Comparison of ENCODE assay signal across 9 mouse cellular contexts in genomic region chr10:99524273-99525212, GRCm38 (mm10).
DNase-seq lines count a peak whose midpoint lies in the region; ATAC-seq lines count a peak whose summit lies in the region.
"Had no signal": no experiment of that assay in that cellular context is flagged by ENCODE, and none has a peak within 500 bp of the region (broad histone marks: within the 10 kb centered on the region; RNA-seq: fewer than 3 reads in every experiment).

No protein-coding gene starts in this region.

- ATAC-seq in frontal cortex, adult (ENCODE audit: low TSS enrichment): peak; percentile 92
- ATAC-seq in embryonic facial prominence, embryonic 14.5 days (ENCODE audit: low read depth): peak; percentile 68
- no peak for ATAC-seq in granulocyte monocyte progenitor cell, adult 5-6 weeks (replicated peaks; ENCODE audit: poor library complexity, severe bottlenecking)

- DNase-seq in frontal cortex, postnatal 25 days (ENCODE audit: low spot score in 2 of 2): no peak
- peak; percentile 65 for DNase-seq in embryonic facial prominence, embryonic 14.5 days (ENCODE audit: low spot score)
- DNase-seq in heart, postnatal 36 days: peak; percentile 22 to 28
- DNase-seq in left cerebral cortex, postnatal 25 days (ENCODE audit: low spot score in 2 of 2): peak; percentile 43 to 74
- peak; percentile 34 for DNase-seq in neural tube, embryonic 10.5 days (ENCODE audit: extremely low spot score, low spot score)
- no peak for DNase-seq in B cell, adult 2 months

- no peaks in the 10 kb centered on the region for H3K27me3 ChIP-seq in embryonic facial prominence, embryonic 14.5 days (replicated peaks; ENCODE audit: control insufficient read depth, insufficient read depth, low read length)

- peaks cover 17% of the 10 kb centered on the region for H3K4me1 ChIP-seq in embryonic facial prominence, embryonic 14.5 days (ENCODE audit: control insufficient read depth, insufficient read depth, low read length)

- H3K27ac ChIP-seq in embryonic facial prominence, embryonic 14.5 days (replicated peaks; ENCODE audit: low read depth, low read length): no peak overlapping the region; the same call in 1 of the 2 replicates
- H3K27ac ChIP-seq: macrophage had no signal

- H3K4me3 ChIP-seq in embryonic facial prominence, embryonic 14.5 days (ENCODE audit: low read depth, low read length): no peak overlapping the region

- H3K4me2 ChIP-seq in embryonic facial prominence, embryonic 14.5 days (ENCODE audit: low read depth, low read length): 0 out of 2 replicates have a peak overlapping the region, but pooled peaks have one; percentile 18

- intact Hi-C loops in heart, postnatal 36 days (cut with DNase I): no loop called here
- intact Hi-C loops in left cerebral cortex, postnatal 25 days (cut with DNase I): loop anchor here (5.0 kb wide), 2 partner anchors 38 to 42 kb away; no protein-coding TSS in a partner anchor

- H3K9ac ChIP-seq in embryonic facial prominence, embryonic 14.5 days (ENCODE audit: low read depth, low read length): no peak overlapping the region

- no peaks in the 10 kb centered on the region for H3K9me3 ChIP-seq in embryonic facial prominence, embryonic 14.5 days (ENCODE audit: control insufficient read depth, low read length)

- H3K36me3 ChIP-seq in embryonic facial prominence, embryonic 14.5 days (ENCODE audit: control insufficient read depth, insufficient read depth, low read length): no peaks in the 10 kb centered on the region

- 38% methylated on average over 20 of the region's 20 CpGs for WGBS in embryonic facial prominence, embryonic 14.5 days

Comparison
In these comparisons a context has a peak if more than half of its experiments do, and no peak if none do; other contexts are left out.
1. DNase-seq: peak in embryonic facial prominence, embryonic 14.5 days (single experiment), heart, postnatal 36 days (2 of 2), left cerebral cortex, postnatal 25 days (2 of 2) and neural tube, embryonic 10.5 days (single experiment); none in frontal cortex, postnatal 25 days (0 of 2) and B cell, adult 2 months (0 of 2).